Mouse (Mus musculus): ENCODE measurements around the gene Arl5c. TPM values are rescaled to one million over a fixed set of nuclear protein-coding genes. Genes with fewer than 3 reads are reported as not detected.
A peak's percentile ranks its signal among the peaks of the same experiment; 100 is the strongest.

Gene Arl5c
- polyA plus RNA-seq, 1 experiment from 2014 or later = 9.8 TPM

DNA sequence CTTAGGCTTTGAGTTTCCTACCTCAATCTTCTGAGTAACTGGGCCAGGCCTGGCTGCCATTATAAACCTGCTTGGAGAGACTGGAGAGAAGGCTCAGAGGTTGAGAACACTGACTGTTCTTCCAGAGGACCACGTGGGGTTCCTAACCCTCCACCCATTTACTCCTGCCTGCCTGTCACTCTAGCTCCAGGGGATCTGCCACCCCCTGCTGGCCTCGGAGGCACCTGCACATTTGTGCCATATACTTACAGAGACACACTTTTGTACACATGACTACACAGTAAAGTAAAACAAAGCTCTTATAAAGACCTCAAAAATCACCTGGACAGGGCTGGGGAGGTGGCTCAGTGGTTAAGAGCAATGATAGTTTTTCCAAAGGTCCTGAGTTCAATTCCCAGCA is 23.5 kb downstream of the Arl5c start:
- Histone ChIP-seq H3K9me3 (ENCODE audit: control insufficient read depth, low read length) (no peaks in the 10 kb centered on the region), H3K4me1 (replicated peaks; ENCODE audit: control insufficient read depth, insufficient read depth) (no peaks in the 10 kb centered on the region), H3K36me3 (ENCODE audit: control insufficient read depth, insufficient read depth, low read length) (no peaks in the 10 kb centered on the region), H3K27me3 (ENCODE audit: control insufficient read depth, insufficient read depth, low read length) (no peaks in the 10 kb centered on the region), H3K9ac (ENCODE audit: low read length) (no peak overlapping the region), H3K4me2 (replicated peaks; ENCODE audit: low read depth) (no peak overlapping the region), H3K4me3 (ENCODE audit: low read depth, low read length) (no peak overlapping the region), H3K27ac (replicated peaks) (no peak overlapping the region)
- WGBS = 72% methylated on average over 2 of the region's 2 CpGs
- ATAC-seq (ENCODE audit: low FRiP score, low TSS enrichment) (no peak), DNase-seq (ENCODE audit: low spot score) (no peak)
- TF ChIP-seq CTCF (IDR thresholded peaks at IDR 0.05; ENCODE audit: low read depth) (peak; percentile 45), EP300 (optimal IDR thresholded peaks at IDR 0.05) (no peak)

DNA sequence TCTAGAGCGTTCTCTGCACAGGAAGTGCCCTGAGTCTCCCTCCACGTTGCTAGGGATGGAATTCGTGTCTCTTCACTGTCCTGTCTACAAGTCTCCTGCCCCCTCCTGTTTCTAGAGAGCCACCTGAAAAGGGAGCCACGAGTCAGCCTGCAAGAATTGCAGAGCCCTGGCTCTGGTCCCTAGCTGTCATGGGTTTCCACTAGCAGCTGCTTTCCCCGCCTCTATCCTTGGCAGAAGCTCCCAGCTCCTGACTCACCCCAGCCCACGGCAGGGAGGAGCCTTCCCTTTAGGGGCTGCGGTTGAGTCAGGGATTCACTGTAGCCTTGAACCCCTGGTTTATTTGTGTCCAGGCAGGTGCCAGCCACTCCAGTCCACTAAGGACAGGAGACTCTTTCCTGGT is 24.7 kb downstream of the Arl5c start:
- Histone ChIP-seq H3K27me3 (ENCODE audit: control insufficient read depth, insufficient read depth, low read length) (no peaks in the 10 kb centered on the region), H3K4me3 (ENCODE audit: low read depth, low read length) (no peak overlapping the region), H3K27ac (replicated peaks) (no peak overlapping the region), H3K4me2 (replicated peaks; ENCODE audit: low read depth) (peak overlapping the region; percentile 29), H3K9ac (ENCODE audit: low read length) (no peak overlapping the region), H3K9me3 (ENCODE audit: control insufficient read depth, low read length) (no peaks in the 10 kb centered on the region), H3K36me3 (ENCODE audit: control insufficient read depth, insufficient read depth, low read length) (no peaks in the 10 kb centered on the region), H3K4me1 (replicated peaks; ENCODE audit: control insufficient read depth, insufficient read depth) (no peaks in the 10 kb centered on the region)
- ATAC-seq (ENCODE audit: low FRiP score, low TSS enrichment) (peak; percentile 64; the same call in 1 of the 2 replicates), DNase-seq (ENCODE audit: low spot score) (peak; percentile 56)
- WGBS = 14% methylated on average over 7 of the region's 7 CpGs
- TF ChIP-seq EP300 (optimal IDR thresholded peaks at IDR 0.05) (no peak), CTCF (IDR thresholded peaks at IDR 0.05; ENCODE audit: low read depth) (peak; percentile 34; the same call in 1 of the 2 replicates)

DNA sequence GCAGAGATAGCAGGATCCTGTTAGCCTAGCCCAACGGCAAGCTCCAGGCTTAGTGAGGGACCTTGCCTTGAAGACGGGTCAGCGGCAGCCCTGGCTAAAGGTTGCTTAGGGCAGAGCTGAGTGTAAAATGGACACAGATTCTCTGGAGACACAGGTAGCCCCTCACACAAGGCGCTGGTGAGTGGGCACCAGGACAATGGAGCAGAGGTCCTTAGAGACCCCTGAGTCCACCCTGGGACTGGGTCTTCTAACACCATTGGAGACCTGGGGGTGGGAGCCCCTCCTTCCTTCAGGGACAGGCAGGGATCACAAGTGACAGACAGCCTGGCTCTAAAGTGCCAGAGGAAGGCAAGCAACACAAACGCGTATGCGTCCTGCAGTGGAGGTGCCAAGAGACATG is 25.2 kb downstream of the Arl5c start:
- Histone ChIP-seq H3K27me3 (ENCODE audit: control insufficient read depth, insufficient read depth, low read length) (no peaks in the 10 kb centered on the region), H3K36me3 (ENCODE audit: control insufficient read depth, insufficient read depth, low read length) (no peaks in the 10 kb centered on the region), H3K9ac (ENCODE audit: low read length) (no peak overlapping the region), H3K27ac (replicated peaks) (no peak overlapping the region), H3K9me3 (ENCODE audit: control insufficient read depth, low read length) (no peaks in the 10 kb centered on the region), H3K4me2 (replicated peaks; ENCODE audit: low read depth) (no peak overlapping the region; the same call in 1 of the 2 replicates), H3K4me1 (replicated peaks; ENCODE audit: control insufficient read depth, insufficient read depth) (no peaks in the 10 kb centered on the region), H3K4me3 (ENCODE audit: low read depth, low read length) (no peak overlapping the region)
- 72% methylated on average over 7 of the region's 7 CpGs for WGBS
- no peak for DNase-seq (ENCODE audit: low spot score)
- no peak for TF ChIP-seq EP300 (optimal IDR thresholded peaks at IDR 0.05)
- TF ChIP-seq CTCF (IDR thresholded peaks at IDR 0.05; ENCODE audit: low read depth) = no peak
- no peak for ATAC-seq (ENCODE audit: low FRiP score, low TSS enrichment)

DNA sequence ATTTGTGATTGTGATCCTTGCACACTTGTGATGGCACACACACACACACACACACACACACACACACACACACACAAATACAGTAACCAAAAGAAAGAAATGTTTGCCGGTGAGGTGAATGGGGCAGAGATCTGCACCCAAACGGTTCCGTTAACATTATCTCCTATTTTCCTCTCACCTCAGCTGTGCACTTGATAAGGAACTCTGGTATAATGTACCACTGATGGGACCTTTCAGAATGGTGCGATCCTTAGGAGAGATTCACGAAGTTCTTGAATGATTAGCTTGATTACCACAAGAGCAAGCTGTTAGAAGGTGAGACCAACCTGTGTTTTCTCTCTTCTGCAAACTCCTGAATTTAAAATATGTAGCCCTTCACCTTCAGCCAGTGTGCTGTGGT is 27.6 kb downstream of the Arl5c start:
- Histone ChIP-seq H3K4me1 (replicated peaks; ENCODE audit: control insufficient read depth, insufficient read depth) (no peaks in the 10 kb centered on the region), H3K9ac (ENCODE audit: low read length) (no peak overlapping the region), H3K27me3 (ENCODE audit: control insufficient read depth, insufficient read depth, low read length) (no peaks in the 10 kb centered on the region), H3K9me3 (ENCODE audit: control insufficient read depth, low read length) (no peaks in the 10 kb centered on the region), H3K4me2 (replicated peaks; ENCODE audit: low read depth) (no peak overlapping the region), H3K36me3 (ENCODE audit: control insufficient read depth, insufficient read depth, low read length) (no peaks in the 10 kb centered on the region), H3K27ac (replicated peaks) (no peak overlapping the region), H3K4me3 (ENCODE audit: low read depth, low read length) (no peak overlapping the region)
- DNase-seq (ENCODE audit: low spot score) (no peak), ATAC-seq (ENCODE audit: low FRiP score, low TSS enrichment) (no peak)
- no peak for TF ChIP-seq EP300 (optimal IDR thresholded peaks at IDR 0.05)
- no peak for TF ChIP-seq CTCF (IDR thresholded peaks at IDR 0.05; ENCODE audit: low read depth)
- 78% methylated on average over 5 of the region's 5 CpGs for WGBS

DNA sequence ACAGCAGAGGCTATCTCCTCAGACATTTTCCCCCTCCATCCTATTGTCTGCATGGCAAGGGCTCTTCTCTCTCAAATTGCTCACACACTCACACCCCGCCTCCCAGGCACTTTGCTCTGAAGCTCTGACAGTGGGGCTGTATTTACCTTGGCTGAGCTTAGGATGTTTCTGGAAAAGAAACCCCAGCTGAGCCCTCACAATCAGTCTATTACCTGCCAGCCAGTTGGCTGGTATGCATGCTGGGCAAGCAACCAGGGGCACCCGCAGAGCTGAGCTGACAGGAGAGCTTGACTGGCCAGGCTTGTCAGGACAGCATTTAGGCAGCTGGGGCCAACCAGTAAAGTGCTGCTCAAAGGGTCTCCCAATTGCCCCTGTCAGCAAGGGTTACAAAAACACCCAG is 28.9 kb downstream of the Arl5c start:
- no peak for TF ChIP-seq EP300 (optimal IDR thresholded peaks at IDR 0.05)
- TF ChIP-seq CTCF (IDR thresholded peaks at IDR 0.05; ENCODE audit: low read depth) = no peak
- no peak overlapping the region for H3K4me2 ChIP-seq (replicated peaks; ENCODE audit: low read depth)
- H3K9ac ChIP-seq (ENCODE audit: low read length) = no peak overlapping the region
- DNase-seq (ENCODE audit: low spot score) (no peak), ATAC-seq (ENCODE audit: low FRiP score, low TSS enrichment) (no peak)
- no peaks in the 10 kb centered on the region for H3K9me3 ChIP-seq (ENCODE audit: control insufficient read depth, low read length)
- 40% methylated on average over 2 of the region's 2 CpGs for WGBS
- no peak overlapping the region for H3K4me3 ChIP-seq (ENCODE audit: low read depth, low read length)
- no peak overlapping the region for H3K27ac ChIP-seq (replicated peaks)
- no peaks in the 10 kb centered on the region for H3K36me3 ChIP-seq (ENCODE audit: control insufficient read depth, insufficient read depth, low read length)
- no peaks in the 10 kb centered on the region for H3K4me1 ChIP-seq (replicated peaks; ENCODE audit: control insufficient read depth, insufficient read depth)
- no peaks in the 10 kb centered on the region for H3K27me3 ChIP-seq (ENCODE audit: control insufficient read depth, insufficient read depth, low read length)

DNA sequence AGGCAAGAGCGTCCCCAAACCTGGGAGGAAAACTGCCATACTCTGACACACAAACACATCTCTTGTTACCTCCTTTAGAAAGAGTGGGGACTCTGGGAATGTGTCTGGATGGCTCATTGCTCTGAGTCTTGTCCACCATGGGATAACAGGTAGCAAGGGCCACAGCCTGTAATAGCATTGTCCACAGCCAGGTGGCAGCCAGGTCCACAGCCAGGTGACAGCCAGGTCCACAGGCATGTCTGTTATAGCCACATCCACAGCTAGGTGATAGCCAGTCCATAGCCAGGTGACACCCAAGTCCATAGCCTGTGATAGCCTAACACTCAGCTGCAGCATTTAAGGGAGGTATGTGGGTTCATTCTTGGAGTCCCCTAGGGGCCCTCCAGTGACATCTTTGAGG is 35.1 kb downstream of the Arl5c start:
- peak; percentile 51; the same call in 1 of the 2 replicates for ATAC-seq (ENCODE audit: low FRiP score, low TSS enrichment)
- Histone ChIP-seq H3K9me3 (ENCODE audit: control insufficient read depth, low read length) (no peaks in the 10 kb centered on the region), H3K4me2 (replicated peaks; ENCODE audit: low read depth) (no peak overlapping the region), H3K27ac (replicated peaks) (no peak overlapping the region), H3K4me1 (replicated peaks; ENCODE audit: control insufficient read depth, insufficient read depth) (no peaks in the 10 kb centered on the region), H3K4me3 (ENCODE audit: low read depth, low read length) (no peak overlapping the region), H3K27me3 (ENCODE audit: control insufficient read depth, insufficient read depth, low read length) (no peaks in the 10 kb centered on the region), H3K9ac (ENCODE audit: low read length) (no peak overlapping the region), H3K36me3 (ENCODE audit: control insufficient read depth, insufficient read depth, low read length) (no peaks in the 10 kb centered on the region)
- 83% methylated on average over 1 of the region's 1 CpGs for WGBS
- TF ChIP-seq EP300 (optimal IDR thresholded peaks at IDR 0.05) (no peak), CTCF (IDR thresholded peaks at IDR 0.05; ENCODE audit: low read depth) (peak; percentile 70)
- peak; percentile 57 for DNase-seq (ENCODE audit: low spot score)
